Mouse (Mus musculus) embryonic facial prominence, embryonic 13.5 days (tissue): ENCODE measurements around the gene Dclre1b. TPM values are rescaled to one million over a fixed set of nuclear protein-coding genes. Genes with fewer than 3 reads are reported as not detected.
"Not testable (repeated sequence)": the region's sequence is repeated elsewhere in the genome, so short reads cannot be mapped to it uniquely, and the experiment has no call there.

Experiments used
- ATAC-seq: fragments of 200-750 bp; cut with Nextera tagmentation; 2 replicates; pipeline ENCODE4 v1.8.0; 2017; ENCODE audit warnings: low read depth; ENCODE audit not compliant: insufficient number of reproducible peaks, insufficient read depth, low FRiP score, low TSS enrichment
- H3K27ac ChIP-seq: fragments of 300-500 bp; sonication (generic); 2 replicates; pipeline ENCODE4 v1.5.1; 2015; ENCODE audit warnings: moderate library complexity, mild to moderate bottlenecking, inconsistent platforms
- H3K27me3 ChIP-seq: fragments of 300-500 bp; sonication (generic); 2 replicates; pipeline ENCODE4 v1.6.1; 2015; ENCODE audit warnings: mild to moderate bottlenecking, inconsistent platforms
- H3K36me3 ChIP-seq: fragments of 300-500 bp; sonication (generic); 2 replicates; pipeline ENCODE4 v1.6.1; 2015; ENCODE audit warnings: mild to moderate bottlenecking, inconsistent platforms
- H3K4me1 ChIP-seq: fragments of 300-500 bp; sonication (generic); 2 replicates; pipeline ENCODE4 v1.6.1; 2015; ENCODE audit warnings: inconsistent platforms
- H3K4me2 ChIP-seq: fragments of 300-500 bp; sonication (generic); 2 replicates; pipeline ENCODE4 v1.6.1; 2015; ENCODE audit warnings: moderate library complexity, mild to moderate bottlenecking, inconsistent platforms
- H3K4me3 ChIP-seq: fragments of 300-500 bp; sonication (generic); 2 replicates; pipeline ENCODE4 v1.5.1; 2015; ENCODE audit warnings: mild to moderate bottlenecking, inconsistent platforms
- H3K9ac ChIP-seq: fragments of 300-500 bp; sonication (generic); 2 replicates; pipeline ENCODE4 v1.6.1; 2015; ENCODE audit warnings: mild to moderate bottlenecking, inconsistent platforms
- H3K9me3 ChIP-seq: fragments of 300-500 bp; sonication (generic); 2 replicates; pipeline ENCODE4 v1.6.1; 2016; ENCODE audit warnings: inconsistent platforms
- WGBS: fragments of 180-500 bp; shearing (Covaris S2); methylation state at CpG from one replicate; pipeline ENCODE4 v1.1.7; 2015; ENCODE audit warnings: mixed read lengths; 5-methylcytosine and 5-hydroxymethylcytosine counted together
- polyA plus RNA-seq: library from polyadenylated mRNA; unstranded; fragments of >200 nt; fragmentation: Nextera tagmentation; extraction: Ambion mirVana; gene quantifications from 2 replicates; pipeline ENCODE4 v1.2.1, GENCODE M21; 2015

Gene Dclre1b
- polyA plus RNA-seq, 1 experiment from 2014 or later, result 30.9 TPM

DNA sequence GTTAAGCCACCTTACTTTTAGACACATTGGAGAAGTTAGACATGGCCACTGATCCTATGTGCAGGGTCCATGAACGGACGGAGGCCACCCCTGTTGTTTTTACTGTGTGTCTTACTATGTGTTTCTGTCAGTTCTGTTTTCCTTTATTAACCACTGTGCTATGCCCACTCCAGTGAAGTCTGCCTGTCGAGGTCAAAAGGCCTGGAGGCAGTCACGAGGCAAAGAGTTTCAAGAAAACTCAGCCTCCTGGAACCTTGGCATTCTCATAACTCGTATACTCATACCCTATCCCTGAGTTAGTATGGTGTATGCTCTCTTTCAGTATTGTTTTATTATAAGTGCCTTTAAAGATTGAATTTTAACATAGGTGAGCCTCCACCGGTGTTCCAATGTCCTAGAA lies 30.5 kb upstream of the Dclre1b start:
- no peak for ATAC-seq

DNA sequence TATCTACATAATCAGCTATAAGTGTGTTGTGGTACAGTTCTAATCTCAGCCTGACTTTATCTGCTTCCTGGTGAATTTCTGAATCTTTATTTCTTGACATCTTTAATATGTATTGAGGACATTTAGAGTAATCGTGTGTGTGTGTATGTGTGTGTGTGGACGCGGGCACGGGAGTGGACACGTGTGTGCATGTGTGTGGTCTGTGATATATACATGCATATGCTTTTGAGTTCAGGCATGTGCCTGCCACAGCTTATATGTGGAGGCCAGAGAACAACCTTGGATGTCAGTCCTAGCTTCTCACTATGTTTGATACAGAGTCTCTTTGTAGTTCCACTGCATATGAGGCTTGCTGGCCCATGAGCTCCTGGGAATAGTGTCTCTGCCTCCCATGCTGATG lies 27.2 kb upstream of the Dclre1b start:
- Histone ChIP-seq H3K9ac (no peak overlapping the region), H3K36me3 (no peaks in the 10 kb centered on the region), H3K27ac (no peak overlapping the region), H3K9me3 (no peaks in the 10 kb centered on the region), H3K4me2 (no peak overlapping the region), H3K4me1 (0 out of 2 replicates have a peak, but pooled peaks cover 4% of the 10 kb centered on the region), H3K27me3 (no peaks in the 10 kb centered on the region), H3K4me3 (no peak overlapping the region)
- ATAC-seq, result no peak
- 89% methylated on average over 5 of the region's 5 CpGs for WGBS

More for the DNA sequence above, 30.5 kb upstream of the Dclre1b start:
- H3K27me3 ChIP-seq, result no peaks in the 10 kb centered on the region
- no peaks in the 10 kb centered on the region for H3K9me3 ChIP-seq
- 0 out of 2 replicates have a peak, but pooled peaks cover 4% of the 10 kb centered on the region for H3K4me1 ChIP-seq
- no peak overlapping the region for H3K9ac ChIP-seq
- no peak overlapping the region for H3K4me2 ChIP-seq
- 89% methylated on average over 6 of the region's 6 CpGs for WGBS
- no peaks in the 10 kb centered on the region for H3K36me3 ChIP-seq
- H3K4me3 ChIP-seq, result no peak overlapping the region
- H3K27ac ChIP-seq, result no peak overlapping the region

DNA sequence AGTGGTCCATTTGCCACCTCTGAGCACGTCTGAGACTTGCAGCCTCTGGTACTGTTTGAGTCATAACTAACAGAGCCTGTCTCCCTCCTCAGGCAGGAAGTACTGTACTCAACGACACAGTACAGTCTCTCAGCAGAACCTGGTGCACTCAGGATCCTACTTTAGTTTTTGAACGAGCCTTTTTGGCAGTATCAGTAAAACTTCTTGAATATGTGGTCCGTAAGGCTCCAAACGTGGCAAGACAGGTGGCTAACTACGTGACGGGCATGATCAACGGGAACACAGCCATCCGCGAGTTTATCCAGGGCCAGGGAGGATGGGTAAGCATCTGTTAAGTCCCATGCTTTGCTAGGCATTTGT lies 26.7 kb upstream of the Dclre1b start:
- H3K9ac ChIP-seq, result no peak overlapping the region
- ATAC-seq, result no peak

DNA sequence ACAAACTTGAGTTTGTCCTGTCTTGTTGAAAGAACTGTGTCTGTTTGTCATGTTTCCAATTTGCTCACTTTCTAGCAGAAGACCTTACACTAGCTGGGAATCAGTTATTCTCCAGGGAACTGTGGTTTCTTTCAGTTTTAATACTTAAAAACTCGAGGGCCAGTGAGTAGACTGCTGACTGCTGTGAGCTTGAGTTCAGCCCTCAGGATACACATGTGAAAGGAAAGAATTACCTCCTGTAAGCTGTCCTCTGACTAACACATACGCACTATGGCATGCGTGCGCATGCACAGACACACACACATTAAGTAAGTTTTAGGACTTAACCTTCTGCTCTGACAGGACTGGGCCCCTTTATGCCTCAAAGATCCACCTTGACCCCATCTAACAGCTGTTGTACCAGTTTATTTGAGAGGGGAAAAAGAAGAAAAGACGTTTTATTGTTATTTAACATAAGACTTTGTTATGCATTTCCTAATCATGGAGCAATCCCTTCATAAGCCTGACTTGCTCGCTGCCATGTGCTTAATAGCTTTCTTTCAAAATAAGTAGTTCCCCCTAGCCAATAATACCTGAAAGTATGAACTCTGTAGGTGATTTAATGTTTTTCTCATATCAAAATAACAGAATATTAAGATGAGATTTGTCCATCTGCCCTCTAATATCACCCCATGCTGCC lies 26.2 kb upstream of the Dclre1b start:
- H3K9ac ChIP-seq, result no peak overlapping the region
- H3K9me3 ChIP-seq, result no peaks in the 10 kb centered on the region
- H3K36me3 ChIP-seq, result no peaks in the 10 kb centered on the region
- H3K4me2 ChIP-seq, result no peak overlapping the region
- WGBS, result 58% methylated on average over 6 of the region's 6 CpGs
- ATAC-seq, result no peak
- no peaks in the 10 kb centered on the region for H3K27me3 ChIP-seq
- 0 out of 2 replicates have a peak, but pooled peaks cover 4% of the 10 kb centered on the region for H3K4me1 ChIP-seq
- no peak overlapping the region for H3K27ac ChIP-seq
- H3K4me3 ChIP-seq, result no peak overlapping the region

More for the DNA sequence above, 26.7 kb upstream of the Dclre1b start:
- Histone ChIP-seq H3K4me3 (no peak overlapping the region), H3K27me3 (no peaks in the 10 kb centered on the region), H3K4me1 (0 out of 2 replicates have a peak, but pooled peaks cover 4% of the 10 kb centered on the region), H3K27ac (no peak overlapping the region), H3K4me2 (no peak overlapping the region), H3K36me3 (no peaks in the 10 kb centered on the region), H3K9me3 (no peaks in the 10 kb centered on the region)
- WGBS, result 77% methylated on average over 10 of the region's 10 CpGs

DNA sequence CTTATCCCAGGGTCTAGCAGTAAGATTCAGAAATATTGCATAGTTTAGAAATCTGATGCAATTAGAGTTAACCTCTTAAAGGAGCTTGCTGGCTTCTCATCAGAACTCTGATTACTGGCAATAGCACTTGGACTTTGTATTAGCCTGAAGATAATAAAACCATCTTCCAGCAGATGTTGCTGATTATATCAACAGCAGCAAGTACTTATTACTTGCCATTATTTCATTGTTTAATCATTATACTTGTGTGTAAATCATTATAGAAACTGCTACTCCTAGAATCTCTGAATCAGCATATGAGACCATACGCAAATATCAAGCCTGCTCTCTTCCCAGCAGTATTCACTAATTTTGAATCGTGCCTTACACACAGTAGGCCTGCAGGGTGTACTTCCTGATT lies 24.8 kb upstream of the Dclre1b start:
- H3K4me2 ChIP-seq, result no peak overlapping the region
- WGBS, result 80% methylated on average over 2 of the region's 2 CpGs
- H3K9me3 ChIP-seq, result no peaks in the 10 kb centered on the region
- no peak overlapping the region for H3K27ac ChIP-seq
- no peak for ATAC-seq
- no peaks in the 10 kb centered on the region for H3K27me3 ChIP-seq
- H3K36me3 ChIP-seq, result no peaks in the 10 kb centered on the region
- no peak overlapping the region for H3K4me3 ChIP-seq
- no peak overlapping the region for H3K9ac ChIP-seq
- 0 out of 2 replicates have a peak, but pooled peaks cover 4% of the 10 kb centered on the region for H3K4me1 ChIP-seq

DNA sequence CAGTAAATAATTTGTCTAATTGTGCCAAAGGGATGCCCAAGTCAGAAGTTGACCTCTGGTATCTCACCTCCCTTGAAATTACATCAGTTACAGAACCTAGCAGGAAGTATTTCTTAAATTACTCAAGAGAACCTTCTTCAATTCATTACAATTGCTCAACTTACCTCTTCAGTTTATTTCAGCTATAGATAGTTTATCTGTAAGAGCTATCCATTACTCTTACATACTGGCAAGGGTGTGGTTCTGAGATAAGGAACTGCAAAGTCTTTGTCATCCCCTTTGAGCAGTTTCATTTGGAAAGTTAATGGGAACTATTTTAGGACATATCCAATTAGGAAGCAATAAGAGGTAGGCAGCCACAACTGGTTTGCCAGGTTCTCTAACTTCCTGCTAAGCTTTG lies 23.2 kb upstream of the Dclre1b start, which contains the start of gene Bcl2l15:
Gene Bcl2l15 (plus strand): TSS at position 176 of the 400 bp plus-strand sequence.
- ATAC-seq, result no peak
- Histone ChIP-seq H3K4me2 (no peak within 1 kb of the TSS), H3K9ac (no peak within 1 kb of the TSS), H3K4me1 (0 out of 2 replicates have a peak, but pooled peaks cover 4% of the 10 kb centered on the region), H3K36me3 (no peaks in the 10 kb centered on the region), H3K27ac (no peak within 1 kb of the TSS), H3K9me3 (no peaks in the 10 kb centered on the region), H3K27me3 (no peaks in the 10 kb centered on the region), H3K4me3 (no peak within 1 kb of the TSS)

DNA sequence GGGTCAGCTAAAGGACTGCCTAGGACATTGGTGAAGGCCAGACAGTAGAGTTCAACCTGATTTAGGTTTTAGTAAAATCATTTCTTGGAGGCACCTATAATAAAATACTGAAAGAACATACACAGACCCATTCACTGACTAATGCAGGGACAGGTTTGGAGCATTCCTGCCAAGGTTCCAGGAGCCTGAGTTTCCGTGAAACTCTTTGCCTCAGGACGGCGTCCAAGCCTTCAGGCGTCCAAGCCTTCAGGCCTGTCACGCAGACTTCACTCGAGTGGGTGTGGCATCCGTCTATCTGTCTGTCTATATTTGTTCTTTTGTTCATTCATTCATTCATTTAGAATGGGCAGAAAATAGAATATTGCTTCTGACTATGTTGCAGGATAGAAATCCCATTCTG lies 21.9 kb upstream of the Dclre1b start:
- ATAC-seq, result no peak
- no peak overlapping the region for H3K4me2 ChIP-seq
- WGBS, result 72% methylated on average over 7 of the region's 7 CpGs
- H3K36me3 ChIP-seq, result no peaks in the 10 kb centered on the region
- no peak overlapping the region for H3K27ac ChIP-seq
- H3K27me3 ChIP-seq, result no peaks in the 10 kb centered on the region
- H3K9me3 ChIP-seq, result no peaks in the 10 kb centered on the region
- no peak overlapping the region for H3K4me3 ChIP-seq
- H3K4me1 ChIP-seq, result 0 out of 2 replicates have a peak, but pooled peaks cover 4% of the 10 kb centered on the region
- H3K9ac ChIP-seq, result no peak overlapping the region

DNA sequence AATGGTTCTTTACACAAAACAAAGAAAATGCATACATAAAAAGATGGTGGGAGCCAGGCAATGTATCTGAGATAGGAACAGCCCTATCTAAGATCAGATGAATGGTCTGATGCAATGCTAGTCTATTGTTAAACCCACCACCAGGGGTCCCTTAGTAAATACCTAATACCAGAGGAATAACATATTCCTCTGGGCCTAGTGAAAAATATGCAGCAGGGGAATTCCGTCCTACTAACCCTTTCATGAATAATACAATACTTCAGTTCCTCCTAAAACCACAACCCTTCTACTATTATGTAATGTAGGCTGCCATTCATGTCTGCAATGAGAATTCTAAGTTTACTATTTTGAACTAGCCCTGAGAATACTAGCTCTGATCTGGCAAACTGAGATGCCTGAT lies 21.4 kb upstream of the Dclre1b start:
- not testable (repeated sequence) for ATAC-seq, H3K27me3 ChIP-seq, H3K9ac ChIP-seq, H3K9me3 ChIP-seq, H3K27ac ChIP-seq, H3K4me2 ChIP-seq, H3K36me3 ChIP-seq, H3K4me3 ChIP-seq, H3K4me1 ChIP-seq
- 36% methylated on average over 1 of the region's 1 CpGs for WGBS

DNA sequence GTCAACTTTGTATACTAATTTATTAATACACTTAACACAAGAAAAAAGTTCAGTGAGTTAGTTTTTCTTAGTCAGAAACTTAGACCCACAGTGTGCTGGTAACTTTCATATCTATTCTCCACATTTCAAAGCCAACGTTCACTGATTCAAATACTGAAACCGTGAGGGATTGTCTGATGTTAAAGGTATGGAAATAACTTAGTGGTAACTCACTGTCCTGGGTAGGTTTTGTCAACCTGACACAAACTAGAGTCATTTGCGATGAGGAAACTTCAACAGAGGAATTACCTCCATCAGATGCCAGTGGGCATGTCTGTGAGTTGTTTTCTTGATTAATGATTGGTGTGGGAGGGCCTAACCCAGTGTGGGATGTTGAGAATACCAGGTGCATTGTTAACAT lies 19.8 kb upstream of the Dclre1b start:
- Histone ChIP-seq H3K9me3 (no peaks in the 10 kb centered on the region), H3K9ac (no peak overlapping the region), H3K27ac (no peak overlapping the region), H3K4me1 (no peaks in the 10 kb centered on the region), H3K4me2 (no peak overlapping the region), H3K4me3 (no peak overlapping the region), H3K27me3 (no peaks in the 10 kb centered on the region), H3K36me3 (no peaks in the 10 kb centered on the region)
- ATAC-seq, result no peak
- 81% methylated on average over 3 of the region's 3 CpGs for WGBS

DNA sequence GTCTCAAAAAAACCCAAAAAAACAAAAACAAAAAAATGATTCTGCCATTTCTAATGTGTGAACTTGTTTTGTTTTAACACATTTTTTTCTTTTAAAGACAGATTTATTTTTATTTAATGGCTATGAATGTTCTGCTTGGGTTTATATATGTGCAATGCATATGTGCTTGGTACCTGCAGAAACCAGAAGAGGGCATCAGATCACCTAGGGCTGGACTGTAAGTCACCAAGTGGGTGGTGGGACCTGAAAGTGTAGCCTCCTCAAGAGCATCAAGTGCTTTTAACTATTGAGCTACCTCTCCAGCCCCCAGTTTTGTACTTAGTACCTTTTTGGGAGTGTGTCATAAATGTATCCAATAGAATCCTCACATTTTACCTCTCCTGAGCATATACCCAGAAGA lies 18.3 kb upstream of the Dclre1b start:
- no peak for ATAC-seq
- Histone ChIP-seq H3K27ac (no peak overlapping the region), H3K9me3 (no peaks in the 10 kb centered on the region), H3K4me2 (no peak overlapping the region), H3K27me3 (no peaks in the 10 kb centered on the region), H3K9ac (no peak overlapping the region), H3K4me1 (no peaks in the 10 kb centered on the region), H3K4me3 (no peak overlapping the region), H3K36me3 (peaks cover 6% of the 10 kb centered on the region)

DNA sequence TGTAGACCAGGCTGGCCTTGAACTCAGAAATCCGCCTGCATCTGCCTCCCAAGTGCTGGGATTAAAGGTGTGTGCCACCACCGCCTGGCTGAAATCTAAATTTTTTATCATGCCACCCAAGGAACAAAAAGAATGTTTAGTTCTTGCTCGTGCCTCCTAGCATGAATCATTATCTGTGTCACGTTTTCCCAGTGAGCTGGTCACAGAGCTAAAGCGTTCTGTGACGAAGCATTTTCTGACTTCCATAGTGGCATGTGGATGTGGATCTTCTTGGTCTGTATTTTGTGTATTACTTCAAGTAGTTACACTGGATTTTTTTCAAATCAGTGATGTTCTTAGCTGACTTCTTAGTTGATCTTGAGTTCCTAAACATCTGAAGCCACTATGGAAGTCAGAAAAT lies 1.7 kb upstream of the Dclre1b start:
- Histone ChIP-seq H3K4me3 (no peak overlapping the region), H3K36me3 (peaks cover 40% of the 10 kb centered on the region), H3K9me3 (no peaks in the 10 kb centered on the region), H3K27ac (no peak overlapping the region), H3K4me2 (no peak overlapping the region), H3K9ac (no peak overlapping the region), H3K4me1 (peaks cover 9% of the 10 kb centered on the region), H3K27me3 (no peaks in the 10 kb centered on the region)
- WGBS, result 89% methylated on average over 6 of the region's 6 CpGs
- no peak for ATAC-seq

DNA sequence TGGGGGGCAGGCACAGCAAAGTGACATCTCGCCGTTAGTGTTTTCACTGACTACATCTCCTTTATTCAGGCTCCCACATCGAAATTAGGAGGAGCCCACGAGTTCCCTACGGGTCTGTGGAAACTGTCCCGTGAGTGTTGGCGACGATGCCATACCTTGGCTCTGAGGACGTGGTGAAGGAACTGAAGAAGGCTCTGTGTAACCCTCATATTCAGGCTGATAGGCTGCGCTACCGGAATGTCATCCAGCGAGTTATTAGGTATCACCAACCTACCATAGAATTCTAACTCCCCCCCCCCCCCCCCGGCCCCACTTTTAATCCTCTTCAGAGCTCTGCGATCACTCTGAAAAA lies 531 bp upstream of the Dclre1b start:
- peaks cover 9% of the 10 kb centered on the region for H3K4me1 ChIP-seq
- no peaks in the 10 kb centered on the region for H3K27me3 ChIP-seq
- H3K4me3 ChIP-seq, result peak overlapping the region; percentile 78
- WGBS, result 3% methylated on average over 14 of the region's 14 CpGs
- peak; percentile 53; the same call in 1 of the 2 replicates for ATAC-seq
- H3K9me3 ChIP-seq, result no peaks in the 10 kb centered on the region
- peak overlapping the region; percentile 91 for H3K9ac ChIP-seq
- H3K36me3 ChIP-seq, result peaks cover 34% of the 10 kb centered on the region
- H3K27ac ChIP-seq, result peak overlapping the region; percentile 88
- H3K4me2 ChIP-seq, result peak overlapping the region; percentile 74
